Mouse (Mus musculus): ENCODE measurements around the gene Polk. TPM values are rescaled to one million over a fixed set of nuclear protein-coding genes. Genes with fewer than 3 reads are reported as not detected.

The Polk gene
- total RNA-seq, 1 experiment from 2014 or later: 12.2 TPM

DNA sequence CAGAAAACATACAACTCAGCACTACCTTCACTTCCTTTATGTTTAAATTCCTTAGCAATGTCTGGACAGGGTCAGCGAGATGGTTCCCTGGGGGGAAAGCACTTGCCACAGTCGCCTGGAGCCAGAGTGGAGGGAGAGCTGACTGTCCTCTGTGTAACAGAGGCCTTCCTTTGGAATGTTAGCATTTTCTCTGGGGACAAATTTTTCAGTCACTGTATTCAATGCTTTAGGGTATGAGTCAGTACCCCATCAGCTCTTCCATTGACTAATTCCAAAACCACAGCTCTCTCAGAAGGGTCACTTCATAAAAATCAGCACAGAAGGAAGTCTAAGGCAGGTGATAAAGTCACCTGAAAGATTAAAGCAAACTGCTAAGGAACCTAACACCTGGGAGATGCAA lies 8.6 kb downstream of the Polk start:
- no peak for ATAC-seq (replicated peaks; ENCODE audit: insufficient number of reproducible peaks, low FRiP score, low TSS enrichment, poor library complexity, severe bottlenecking)

DNA sequence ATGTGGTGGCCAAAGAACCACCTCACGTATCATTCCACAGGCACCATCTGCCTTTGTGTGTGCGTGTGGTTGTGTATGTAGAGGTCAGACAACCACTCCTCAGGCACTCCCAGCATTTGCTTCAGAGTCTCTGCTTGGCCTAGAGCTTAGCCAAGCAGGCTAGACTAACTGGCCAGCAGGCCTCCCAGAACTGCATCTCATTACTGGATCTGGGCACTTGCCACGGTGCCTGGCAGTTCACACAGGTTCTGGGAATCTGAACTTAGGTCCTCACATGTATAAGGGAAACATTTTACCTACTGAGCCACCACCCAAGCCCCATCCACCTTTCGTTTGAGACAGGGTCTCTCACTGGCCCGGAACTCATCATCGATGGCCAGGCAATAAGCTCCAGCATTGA lies 10.2 kb downstream of the Polk start:
- ATAC-seq (replicated peaks; ENCODE audit: insufficient number of reproducible peaks, low FRiP score, low TSS enrichment, poor library complexity, severe bottlenecking): no peak

DNA sequence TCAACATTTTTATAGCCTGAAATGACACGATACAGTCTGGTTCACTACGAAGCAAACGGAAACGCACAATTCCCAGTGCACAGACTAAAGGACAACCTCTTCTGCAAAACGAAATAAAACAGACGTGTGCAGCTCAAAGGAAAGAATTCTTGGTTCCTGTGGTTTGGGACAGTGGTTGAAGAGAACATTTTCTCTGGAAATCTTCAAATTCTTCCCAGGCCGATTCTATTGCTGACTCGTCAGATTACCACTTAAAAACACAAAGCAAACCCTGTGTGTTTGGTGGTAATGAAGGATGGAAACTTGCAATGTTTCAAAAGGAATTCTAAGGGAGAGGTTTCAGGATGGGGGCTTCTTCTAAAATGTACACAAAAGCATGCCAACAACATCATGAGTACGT lies 12.3 kb downstream of the Polk start:
- ATAC-seq (replicated peaks; ENCODE audit: insufficient number of reproducible peaks, low FRiP score, low TSS enrichment, poor library complexity, severe bottlenecking): no peak

DNA sequence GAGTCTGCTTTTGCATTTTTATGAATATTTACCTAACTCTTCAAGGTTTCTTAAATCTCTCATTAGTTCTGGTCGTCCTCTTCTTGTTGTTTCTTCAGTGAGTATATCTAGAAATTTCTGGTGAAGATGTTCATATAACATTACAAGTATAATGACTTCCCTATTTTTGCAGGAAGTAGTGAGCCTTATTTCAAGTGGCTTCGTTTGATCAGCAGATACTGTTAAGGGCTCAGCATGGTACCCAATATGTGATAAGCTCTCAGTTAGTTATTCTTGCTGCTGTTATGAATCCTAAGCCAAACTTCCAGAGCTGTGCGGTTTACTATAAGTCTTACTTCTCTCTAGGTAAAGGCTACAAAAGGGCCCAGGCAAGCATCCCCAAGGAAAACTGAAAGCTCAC lies 12.8 kb downstream of the Polk start:
- ATAC-seq (replicated peaks; ENCODE audit: insufficient number of reproducible peaks, low FRiP score, low TSS enrichment, poor library complexity, severe bottlenecking): no peak

DNA sequence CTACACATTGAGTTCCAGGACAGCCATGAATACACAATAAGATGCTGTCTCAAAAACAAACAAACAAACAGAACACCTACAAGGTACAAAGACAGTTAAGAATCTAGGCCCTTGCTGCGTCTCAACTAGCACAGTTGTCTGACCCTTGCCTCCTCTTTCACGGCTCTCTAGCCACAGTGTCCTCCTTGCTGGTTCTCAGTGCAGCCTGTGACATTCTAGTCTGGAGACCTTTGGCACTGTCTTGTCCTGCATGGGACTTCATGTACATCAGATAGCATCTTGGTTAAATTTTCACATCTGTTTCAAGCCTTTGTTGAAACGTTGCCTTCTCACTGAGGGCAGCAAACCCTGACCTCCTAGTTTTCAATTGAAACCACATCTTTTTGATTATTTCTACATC lies 13.6 kb downstream of the Polk start:
- no peak for ATAC-seq (replicated peaks; ENCODE audit: insufficient number of reproducible peaks, low FRiP score, low TSS enrichment, poor library complexity, severe bottlenecking)

DNA sequence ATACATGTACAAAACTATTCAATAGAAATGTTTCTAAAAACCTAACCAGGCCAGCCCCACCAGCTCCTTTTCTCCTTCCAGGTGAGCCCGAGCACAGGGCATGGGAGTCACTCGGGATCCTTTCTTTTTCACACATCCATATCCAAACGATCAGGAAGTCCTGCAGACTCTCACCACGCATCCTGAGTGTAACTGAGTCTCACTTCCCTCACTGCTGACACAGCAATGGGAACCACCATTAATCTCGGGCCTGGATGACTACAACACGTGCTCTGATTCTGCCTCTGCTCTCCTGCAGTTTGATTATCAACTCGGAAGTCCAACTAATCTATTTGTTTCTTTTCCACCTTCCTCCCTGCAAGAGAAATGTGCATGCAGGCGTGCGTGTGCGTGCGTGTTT lies 14.5 kb downstream of the Polk start:
- no peak for ATAC-seq (replicated peaks; ENCODE audit: insufficient number of reproducible peaks, low FRiP score, low TSS enrichment, poor library complexity, severe bottlenecking)

DNA sequence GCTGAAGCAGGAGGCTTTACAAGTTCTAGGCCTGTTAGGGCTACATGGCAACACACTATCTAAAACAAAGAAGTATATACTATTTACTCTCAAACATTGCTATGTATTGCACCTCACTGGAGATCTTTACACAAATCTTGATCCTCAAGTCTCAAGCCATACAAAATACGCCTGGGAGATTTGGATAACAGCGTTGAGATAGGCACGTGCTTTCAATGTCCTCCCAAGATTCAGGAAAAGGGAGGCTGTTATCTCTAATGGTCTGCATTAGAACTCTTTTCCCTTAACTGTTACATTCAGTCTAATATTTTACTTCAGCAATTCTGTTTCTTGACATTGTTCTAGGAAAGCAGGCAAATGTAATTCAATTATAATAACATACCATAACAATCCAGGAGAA lies 15.4 kb downstream of the Polk start:
- no peak for ATAC-seq (replicated peaks; ENCODE audit: insufficient number of reproducible peaks, low FRiP score, low TSS enrichment, poor library complexity, severe bottlenecking)

DNA sequence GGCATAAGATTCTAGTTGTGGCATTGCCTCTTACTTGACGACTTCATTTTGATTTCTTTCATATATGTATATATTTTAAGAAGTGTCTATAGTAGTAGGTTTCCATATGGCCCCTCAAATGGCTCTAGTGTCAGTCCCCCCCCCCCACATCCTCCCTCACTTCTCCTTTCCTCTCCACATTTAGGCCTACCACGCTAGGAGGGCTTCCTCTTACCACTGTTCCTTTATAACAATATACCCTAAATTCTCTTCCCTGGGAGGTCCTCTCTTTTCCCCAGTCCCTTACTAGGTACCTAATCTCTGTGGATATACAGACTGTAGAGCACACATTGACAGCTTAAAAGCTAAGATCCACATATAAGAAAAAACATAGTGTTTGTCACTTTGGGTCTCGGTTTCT lies 21.1 kb downstream of the Polk start:
- ATAC-seq (replicated peaks; ENCODE audit: insufficient number of reproducible peaks, low FRiP score, low TSS enrichment, poor library complexity, severe bottlenecking): no peak

DNA sequence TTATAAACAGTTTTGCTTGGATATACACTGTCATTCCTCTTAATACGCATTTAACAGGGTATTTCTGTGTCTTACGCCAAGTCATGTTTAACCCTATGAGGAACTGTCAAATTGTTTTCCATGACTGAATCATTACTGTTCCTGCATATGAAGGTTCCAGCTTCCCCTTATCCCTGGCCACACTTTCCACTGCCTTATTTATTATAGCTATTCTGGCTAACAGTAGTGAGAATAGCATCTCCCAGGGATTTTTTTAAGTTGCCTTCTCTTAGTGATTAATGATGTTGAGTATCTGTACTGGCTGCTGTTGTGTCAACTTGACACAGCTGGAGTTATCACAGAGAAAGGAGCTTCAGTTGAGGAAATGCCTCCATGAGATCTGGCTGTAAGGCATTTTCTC lies 25.0 kb downstream of the Polk start:
- ATAC-seq (replicated peaks; ENCODE audit: insufficient number of reproducible peaks, low FRiP score, low TSS enrichment, poor library complexity, severe bottlenecking): no peak

DNA sequence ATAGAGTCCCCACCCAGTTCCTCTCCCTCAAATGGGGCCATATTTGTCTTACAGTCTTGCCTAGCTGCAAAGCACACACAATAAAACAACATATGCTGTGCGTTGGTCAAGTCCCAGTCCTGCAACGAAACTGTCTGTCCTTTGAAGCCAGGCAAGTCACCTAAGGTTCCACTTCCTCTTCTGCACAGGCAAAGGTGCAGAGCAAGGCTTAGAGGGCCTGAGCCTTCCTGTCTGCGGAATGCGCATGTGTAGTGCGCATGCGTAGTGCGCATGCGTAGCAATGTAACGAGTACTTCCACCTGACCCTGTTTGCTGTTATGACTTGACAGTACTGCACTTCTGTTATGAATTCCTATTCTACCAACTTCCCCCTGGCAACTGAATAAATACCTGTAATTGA lies 26.1 kb downstream of the Polk start:
- ATAC-seq (replicated peaks; ENCODE audit: insufficient number of reproducible peaks, low FRiP score, low TSS enrichment, poor library complexity, severe bottlenecking): no peak

DNA sequence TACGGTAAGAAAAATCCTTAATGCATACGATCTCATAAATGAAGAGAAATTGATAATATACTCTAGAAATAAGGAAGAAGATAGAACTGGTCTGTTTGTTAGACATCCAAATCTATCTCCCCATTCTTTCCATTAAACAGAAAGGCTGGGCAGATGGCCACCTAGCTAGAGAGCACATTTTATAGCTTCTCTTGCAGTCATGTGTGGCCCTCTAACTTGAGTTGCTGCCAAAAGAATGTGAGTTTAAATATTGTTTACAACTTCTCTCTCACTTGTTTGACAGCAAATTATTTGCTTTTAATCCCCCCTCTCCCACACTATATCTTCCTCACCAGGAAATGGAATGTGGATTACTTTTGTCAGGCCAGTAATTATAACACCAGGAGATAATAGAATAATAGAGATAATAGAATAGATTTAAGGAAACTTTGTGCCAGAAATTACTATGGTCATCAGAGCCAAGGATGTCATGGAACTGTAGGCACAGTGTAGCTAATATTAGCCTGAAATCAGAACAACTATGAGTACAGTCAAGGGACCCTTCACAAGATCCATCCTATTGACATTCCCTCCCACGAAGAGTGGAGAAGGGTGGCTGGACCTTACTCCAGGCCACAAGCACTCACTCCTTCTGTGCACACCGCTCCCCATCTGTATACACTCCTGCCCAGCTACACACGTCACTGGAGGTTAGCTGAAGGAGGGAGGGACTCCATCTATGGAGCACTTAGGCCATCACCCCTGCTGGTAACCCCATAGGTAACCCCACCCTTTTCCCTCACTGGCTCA lies 28.0 kb downstream of the Polk start:
- ATAC-seq (replicated peaks; ENCODE audit: insufficient number of reproducible peaks, low FRiP score, low TSS enrichment, poor library complexity, severe bottlenecking): no peak

DNA sequence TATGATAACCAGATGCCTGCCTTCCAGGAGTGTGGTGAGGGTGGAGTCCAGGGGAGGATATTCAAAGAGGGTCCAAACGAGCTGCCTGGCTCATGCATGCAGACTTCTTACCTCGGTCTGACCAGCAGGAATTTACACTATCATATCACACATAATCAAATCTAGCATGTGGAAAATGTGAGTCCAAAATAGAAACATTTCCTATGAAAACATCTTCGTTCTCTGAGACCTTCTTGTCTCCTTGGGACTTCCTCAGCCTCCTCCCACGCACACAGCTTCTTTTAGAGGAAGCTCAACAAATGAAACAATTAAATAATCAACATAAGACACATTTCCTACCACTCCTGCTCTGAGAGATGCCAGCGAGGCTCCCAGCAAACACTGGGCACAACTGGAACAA lies 30.5 kb downstream of the Polk start:
- no peak for ATAC-seq (replicated peaks; ENCODE audit: insufficient number of reproducible peaks, low FRiP score, low TSS enrichment, poor library complexity, severe bottlenecking)

DNA sequence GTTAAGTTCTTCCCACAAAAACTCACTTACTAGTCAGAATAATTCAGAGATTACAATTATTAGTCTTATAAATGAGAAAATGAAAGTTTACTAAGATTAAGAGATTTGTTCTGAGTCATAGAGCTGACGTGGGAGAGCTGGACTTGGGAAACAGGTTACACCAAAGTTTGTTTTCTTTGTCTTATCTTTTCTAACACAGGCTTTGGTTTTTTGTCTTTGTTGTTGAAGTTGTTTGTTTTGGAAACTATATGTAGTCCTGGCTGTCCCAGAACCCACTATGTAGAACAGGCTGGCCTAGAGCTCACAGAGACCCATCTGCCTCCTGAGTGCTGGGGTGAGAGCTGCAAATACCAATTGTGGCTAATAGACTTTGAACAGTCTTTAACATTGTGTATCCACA lies 31.1 kb downstream of the Polk start:
- no peak for ATAC-seq (replicated peaks; ENCODE audit: insufficient number of reproducible peaks, low FRiP score, low TSS enrichment, poor library complexity, severe bottlenecking)

DNA sequence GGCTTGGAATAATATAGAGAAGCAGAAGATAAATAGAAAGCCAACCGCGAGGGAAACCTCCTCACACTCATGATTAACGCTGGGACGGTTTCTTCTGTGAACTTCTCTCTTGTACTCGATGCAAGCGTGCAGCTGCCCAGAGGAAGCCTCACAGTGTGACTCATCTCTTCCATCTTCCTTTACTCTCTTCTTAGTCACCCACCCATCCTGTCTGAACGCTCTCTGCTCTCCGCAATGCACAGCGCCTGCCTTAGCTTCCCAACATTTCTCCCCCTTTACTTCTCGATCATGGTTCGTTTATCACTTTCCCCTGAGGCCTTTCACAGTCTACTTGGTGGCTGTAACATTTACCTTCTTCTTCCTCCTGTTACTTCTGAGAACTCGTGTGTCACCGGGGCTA lies 31.7 kb downstream of the Polk start:
- peak; percentile 69 for ATAC-seq (replicated peaks; ENCODE audit: insufficient number of reproducible peaks, low FRiP score, low TSS enrichment, poor library complexity, severe bottlenecking)

DNA sequence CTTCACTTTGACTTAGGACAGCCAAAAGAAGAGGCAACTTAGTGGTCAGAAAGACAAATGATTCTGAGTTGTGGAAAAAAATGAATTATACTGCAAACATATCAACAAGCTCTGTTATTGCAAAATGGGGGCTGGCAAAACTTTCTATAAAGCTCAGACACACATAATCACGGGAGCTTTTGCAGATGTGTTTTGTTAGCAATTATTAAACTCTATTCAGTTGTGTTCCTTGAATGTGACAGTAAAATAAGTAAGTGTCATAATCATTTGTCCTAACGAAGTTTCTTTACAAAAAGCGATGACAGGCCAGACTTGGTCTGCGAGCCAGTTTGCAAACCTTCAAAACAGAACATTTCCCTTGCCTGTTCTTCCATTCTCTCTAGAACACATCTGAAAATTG lies 34.8 kb downstream of the Polk start:
- ATAC-seq (replicated peaks; ENCODE audit: insufficient number of reproducible peaks, low FRiP score, low TSS enrichment, poor library complexity, severe bottlenecking): no peak

DNA sequence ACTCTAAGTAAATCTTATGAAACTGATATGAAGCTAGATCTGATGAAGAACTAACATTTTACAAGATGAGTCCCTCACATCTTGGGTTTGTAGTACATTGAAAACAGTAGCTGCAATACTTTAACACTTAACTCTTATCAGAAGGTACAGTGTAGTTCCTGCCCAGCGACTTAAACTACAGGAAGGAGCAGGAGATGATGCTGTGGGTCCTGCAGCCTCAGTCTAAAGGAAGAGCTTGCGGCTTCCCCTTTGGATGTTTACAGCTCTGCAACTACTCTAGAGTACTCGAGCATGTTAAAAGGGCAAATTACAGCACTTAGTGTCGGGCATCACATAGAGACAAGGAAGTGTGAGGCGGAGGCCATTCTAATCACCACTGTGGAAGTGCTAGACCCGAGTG lies 36.1 kb downstream of the Polk start:
- ATAC-seq (replicated peaks; ENCODE audit: insufficient number of reproducible peaks, low FRiP score, low TSS enrichment, poor library complexity, severe bottlenecking): 0 out of 2 replicates have a peak, but pooled peaks have one; percentile 34

DNA sequence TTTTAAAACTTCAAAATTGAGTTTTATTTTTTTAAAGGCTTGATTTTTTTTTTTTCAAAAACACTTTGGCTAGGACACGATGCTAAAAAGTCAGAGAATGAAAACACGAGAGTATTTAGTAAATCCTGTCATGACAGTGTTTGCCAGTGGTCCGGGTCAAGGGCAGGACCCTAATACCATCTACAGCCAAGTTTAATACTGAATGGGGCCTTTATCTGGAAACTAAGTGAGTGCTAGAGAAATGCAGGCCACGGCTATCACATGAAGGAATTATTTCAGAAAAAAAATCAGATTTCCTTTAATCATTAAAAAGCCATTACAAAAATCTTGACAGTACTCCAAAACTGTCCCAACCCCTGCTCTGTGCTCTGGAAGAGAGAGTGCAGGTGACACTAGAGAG lies 36.7 kb downstream of the Polk start:
- ATAC-seq (replicated peaks; ENCODE audit: insufficient number of reproducible peaks, low FRiP score, low TSS enrichment, poor library complexity, severe bottlenecking): no peak

DNA sequence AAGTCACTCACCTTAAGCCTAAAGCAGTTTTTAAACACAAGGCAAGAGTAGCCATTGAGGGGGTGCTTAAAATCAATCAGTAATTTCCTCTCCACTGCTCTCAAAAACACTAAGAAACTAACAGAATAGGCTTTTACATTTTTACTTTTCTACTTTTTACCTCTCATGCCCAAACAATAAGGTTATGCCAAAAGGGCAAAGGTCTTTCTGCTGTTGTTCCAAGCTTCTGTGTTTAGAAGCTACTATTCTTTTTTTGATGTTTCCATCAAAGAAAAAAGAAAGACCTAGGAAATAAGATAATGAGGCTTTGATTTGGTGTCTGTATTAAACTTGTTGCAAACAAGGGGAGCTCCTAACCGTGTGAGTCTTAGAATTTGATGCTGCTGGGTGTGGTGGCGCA lies 42.5 kb downstream of the Polk start:
- no peak for ATAC-seq (replicated peaks; ENCODE audit: insufficient number of reproducible peaks, low FRiP score, low TSS enrichment, poor library complexity, severe bottlenecking)

DNA sequence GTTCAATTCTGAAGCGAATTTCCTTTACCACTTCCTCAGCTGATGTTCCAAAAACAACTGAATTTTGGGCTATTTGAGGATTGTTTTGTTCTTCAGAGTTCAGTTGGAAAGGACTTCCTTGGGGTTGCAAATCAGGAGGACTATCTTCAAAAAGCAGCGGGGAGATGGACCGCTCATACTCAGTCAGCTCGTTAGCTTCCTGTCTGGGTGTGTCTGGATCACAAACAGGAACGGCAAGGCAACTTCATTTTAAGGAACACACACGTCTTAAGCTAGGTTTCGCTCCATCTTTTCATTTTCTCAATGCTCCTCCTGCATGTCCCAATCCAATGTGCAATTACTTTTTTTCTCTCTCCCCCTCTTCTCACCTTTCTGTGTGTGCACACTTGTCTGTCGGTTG lies 45.7 kb downstream of the Polk start:
- ATAC-seq (replicated peaks; ENCODE audit: insufficient number of reproducible peaks, low FRiP score, low TSS enrichment, poor library complexity, severe bottlenecking): peak; percentile 27; the same call in 1 of the 2 replicates

DNA sequence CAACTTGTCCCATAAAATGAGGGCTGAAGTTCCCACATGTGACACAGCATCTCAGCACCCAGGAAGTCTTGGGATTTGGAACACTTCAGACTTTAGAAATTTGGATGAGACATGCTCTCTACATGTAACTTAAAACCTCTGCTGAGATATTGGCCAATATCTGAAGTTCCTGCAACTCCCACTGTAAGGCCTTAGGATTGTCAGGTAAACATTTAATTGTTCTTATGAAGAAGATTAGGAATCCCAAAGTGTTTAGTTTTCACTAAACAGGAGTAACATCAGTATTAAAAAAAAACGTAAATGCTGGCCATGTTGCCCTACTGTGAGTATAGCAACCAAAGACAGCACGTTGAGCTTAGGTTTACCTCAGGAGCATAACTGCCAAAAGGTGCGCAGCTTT lies 51.9 kb downstream of the Polk start, which contains the start of gene Gm17622:
Gene Gm17622 (plus strand): TSS at position 301 of the 400 bp plus-strand sequence.
- ATAC-seq (replicated peaks; ENCODE audit: insufficient number of reproducible peaks, low FRiP score, low TSS enrichment, poor library complexity, severe bottlenecking): no peak

DNA sequence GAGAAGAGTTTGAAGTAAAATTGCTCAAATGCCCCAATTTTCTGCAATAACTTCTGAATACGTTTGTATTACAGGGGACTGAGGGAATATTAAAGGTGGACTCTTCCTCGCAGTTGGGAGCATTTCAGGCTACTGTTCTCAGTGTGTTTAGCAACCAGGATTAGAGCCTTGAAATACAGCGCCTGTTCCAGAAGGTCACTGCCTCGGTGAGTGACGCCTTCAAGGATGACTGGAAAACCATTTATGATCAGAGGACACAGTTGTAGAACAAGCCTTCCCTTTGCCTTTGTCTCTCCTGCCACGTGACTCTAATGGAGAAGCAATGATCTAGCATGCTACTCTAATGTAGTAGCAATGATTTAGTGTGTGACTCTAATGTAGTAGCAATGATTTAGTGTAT lies 54.4 kb downstream of the Polk start:
- ATAC-seq (replicated peaks; ENCODE audit: insufficient number of reproducible peaks, low FRiP score, low TSS enrichment, poor library complexity, severe bottlenecking): no peak
